ENCODE assay signal across 8 mouse cellular contexts in the genomic region with DNA sequence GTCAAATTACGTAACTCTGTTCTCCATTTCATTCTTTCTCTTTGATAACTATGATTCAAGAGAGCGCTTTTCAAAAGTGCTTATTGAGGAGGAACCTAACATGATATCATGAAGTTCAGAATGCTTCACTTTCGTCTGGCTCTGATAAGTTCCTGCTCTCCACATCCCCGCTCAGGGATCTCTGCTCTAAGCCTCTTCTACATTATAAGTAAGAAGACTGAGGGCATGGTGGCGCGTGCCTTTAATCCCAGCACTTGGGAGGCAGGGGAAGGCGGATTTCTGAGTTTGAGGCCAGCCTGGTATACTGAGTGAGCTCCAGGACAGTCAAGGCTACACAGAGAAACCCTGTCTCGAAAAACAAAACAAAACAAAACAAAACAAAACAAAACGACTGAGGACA. TPM values are rescaled to one million over a fixed set of nuclear protein-coding genes. Genes with fewer than 3 reads are reported as not detected.
DNase-seq lines count a peak whose midpoint lies in the region; ATAC-seq and TF ChIP-seq lines count a peak whose summit lies in the region.

No protein-coding gene starts in this region.

- no peaks in the 10 kb centered on the region for H3K36me3 ChIP-seq in forebrain, postnatal 0 days (ENCODE audit: insufficient read depth)
- H3K36me3 ChIP-seq in midbrain, embryonic 16.5 days (ENCODE audit: control insufficient read depth, insufficient read depth, low read length) = 0 out of 2 replicates have a peak, but pooled peaks cover 3% of the 10 kb centered on the region

- ATAC-seq in forebrain, postnatal 0 days = peak; percentile 2; the same call in 1 of the 2 replicates
- ATAC-seq in midbrain, embryonic 16.5 days = no peak

- peak overlapping the region; percentile 83 for H3K4me2 ChIP-seq in forebrain, postnatal 0 days (ENCODE audit: low read depth)
- peak overlapping the region; percentile 90 for H3K4me2 ChIP-seq in midbrain, embryonic 16.5 days (ENCODE audit: low read length)

- H3K9me3 ChIP-seq in forebrain, postnatal 0 days (ENCODE audit: low read length) = no peaks in the 10 kb centered on the region
- H3K9me3 ChIP-seq in midbrain, embryonic 16.5 days (replicated peaks; ENCODE audit: control insufficient read depth, low read length, poor library complexity, severe bottlenecking) = no peaks in the 10 kb centered on the region

- TF ChIP-seq POLR2A in brain, embryonic 14.5 days (IDR thresholded peaks at IDR 0.05; ENCODE audit: borderline replicate concordance, extremely low read depth, insufficient read depth, insufficient read length, poor library complexity, severe bottlenecking) = no peak

- intact Hi-C loops in left cerebral cortex, postnatal 14 days (cut with DNase I) = no loop called here
- intact Hi-C loops in left cerebral cortex, postnatal 36 days (cut with DNase I) = loop anchor here (5.0 kb wide), 1 partner anchor 211 kb away; no protein-coding TSS in a partner anchor
- intact Hi-C loops in left cerebral cortex, postnatal 4 days (cut with DNase I) = no loop called here

- peak overlapping the region; percentile 88 for H3K4me3 ChIP-seq in forebrain, postnatal 0 days (ENCODE audit: low read depth, low read length)
- peak overlapping the region; percentile 76 for H3K4me3 ChIP-seq in midbrain, embryonic 16.5 days (ENCODE audit: low read depth, low read length)

- WGBS in forebrain, postnatal 0 days = 18% methylated on average over 9 of the region's 9 CpGs
- 18% methylated on average over 9 of the region's 9 CpGs for WGBS in midbrain, embryonic 16.5 days

- H3K9ac ChIP-seq in forebrain, postnatal 0 days = peak overlapping the region; percentile 95
- peak overlapping the region; percentile 78 for H3K9ac ChIP-seq in midbrain, embryonic 16.5 days (ENCODE audit: low read depth, low read length)

- DNase-seq in left cerebral cortex, postnatal 14 days (ENCODE audit: low spot score in 2 of 2) = peak; percentile 7 to 11
- no peak for DNase-seq in left cerebral cortex, postnatal 36 days (ENCODE audit: low spot score in 2 of 2)
- peak; percentile 14 for DNase-seq in brain, embryonic 14.5 days (ENCODE audit: low read depth)
- DNase-seq in forebrain, postnatal 0 days = peak; percentile 17
- DNase-seq in kidney, postnatal 4 days = peak; percentile 7 to 40
- DNase-seq in urinary bladder, postnatal 36 days (ENCODE audit: low spot score in 2 of 2) = no peak
- DNase-seq in left cerebral cortex, postnatal 4 days = no peak

- H3K4me1 ChIP-seq in forebrain, postnatal 0 days (ENCODE audit: insufficient read depth) = no peaks in the 10 kb centered on the region
- H3K4me1 ChIP-seq in midbrain, embryonic 16.5 days (ENCODE audit: control insufficient read depth, insufficient read depth, low read length) = peaks cover 20% of the 10 kb centered on the region

- no peak for TF ChIP-seq CTCF in brain, embryonic 14.5 days (IDR thresholded peaks at IDR 0.05; ENCODE audit: borderline replicate concordance, extremely low read depth, insufficient read depth, insufficient read length)
- no peak for TF ChIP-seq CTCF in forebrain, postnatal 0 days (IDR thresholded peaks at IDR 0.05; ENCODE audit: low read depth)

- no peak overlapping the region for H3K27ac ChIP-seq in forebrain, postnatal 0 days (ENCODE audit: low read depth, low read length)
- H3K27ac ChIP-seq in midbrain, embryonic 16.5 days (ENCODE audit: low read length) = no peak overlapping the region

- H3K27me3 ChIP-seq in forebrain, postnatal 0 days (ENCODE audit: insufficient read depth, low read length) = no peaks in the 10 kb centered on the region
- peaks cover 5% of the 10 kb centered on the region; the same call in 1 of the 2 replicates for H3K27me3 ChIP-seq in midbrain, embryonic 16.5 days (ENCODE audit: control insufficient read depth, insufficient read depth, low read depth, low read length)

RNA-seq across cellular contexts. Expression of gene Stx18, which starts 0.3 kb away (rescaled TPM):
- 10 to 100 TPM; 38.7 to 39.9 TPM for total RNA-seq in left cerebral cortex, postnatal 14 days (2021)
- total RNA-seq in left cerebral cortex, postnatal 36 days (2021) = 10 to 100 TPM; 32.5 to 41.2 TPM
- 25.6 and 28.0 TPM in 2 replicates for polyA plus RNA-seq in brain, embryonic 14.5 days (2012; rRNA removed)
- 23.9 and 26.5 TPM in 2 replicates for total RNA-seq in forebrain, postnatal 0 days (2014; rRNA removed)
- 28.3 and 30.3 TPM in 2 replicates for polyA plus RNA-seq in forebrain, postnatal 0 days (2015; fragmentation: Nextera tagmentation; extraction: Ambion mirVana)
- polyA plus RNA-seq in midbrain, embryonic 16.5 days (2015; fragmentation: Nextera tagmentation; extraction: Ambion mirVana) = 31.8 and 32.6 TPM in 2 replicates
- total RNA-seq in left cerebral cortex, postnatal 4 days (2021) = 10 to 100 TPM; 28.9 to 29.1 TPM

Comparison
In these comparisons a context has a peak if more than half of its experiments do, and no peak if none do; other contexts are left out.
1. DNase-seq: peak in left cerebral cortex, postnatal 14 days (2 of 2), brain, embryonic 14.5 days (single experiment), forebrain, postnatal 0 days (single experiment) and kidney, postnatal 4 days (2 of 2); none in left cerebral cortex, postnatal 36 days (0 of 2), urinary bladder, postnatal 36 days (0 of 2) and left cerebral cortex, postnatal 4 days (single experiment).